Comparison of ENCODE assay signal across 8 mouse cellular contexts in the genomic region with DNA sequence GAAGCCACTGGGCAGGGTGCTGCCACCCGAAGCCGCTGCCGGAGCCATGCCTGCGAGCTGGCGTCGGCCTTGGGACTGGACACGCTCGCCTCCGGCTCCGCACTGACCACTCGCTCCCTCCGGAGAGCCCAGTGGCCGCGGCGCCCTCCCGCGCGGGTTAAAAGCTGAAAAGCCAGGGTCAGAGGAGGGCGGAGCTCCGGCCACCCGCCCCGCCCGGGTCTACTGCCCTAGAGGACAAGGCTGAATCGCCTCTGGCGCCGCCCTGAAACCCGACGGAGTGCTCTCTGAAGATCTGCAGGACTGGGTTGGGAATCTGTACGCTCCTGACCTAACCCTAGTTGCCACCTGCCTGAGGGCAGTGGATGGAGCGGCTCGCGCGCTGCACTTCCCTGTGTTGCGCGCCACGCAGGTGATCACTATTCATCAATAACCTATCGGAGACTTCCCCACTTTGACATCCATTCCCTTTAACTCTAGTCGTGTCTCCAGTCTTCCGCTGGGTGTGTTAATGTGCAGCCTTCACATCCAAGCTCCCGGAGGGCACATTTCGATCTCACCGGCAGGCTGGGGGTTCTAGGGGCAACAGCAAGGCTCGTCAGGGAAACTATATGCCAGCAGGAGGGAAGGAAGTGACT. TPM values are rescaled to one million over a fixed set of nuclear protein-coding genes. Genes with fewer than 3 reads are reported as not detected.
A peak's percentile ranks its signal among the peaks of the same experiment; 100 is the strongest.
DNase-seq lines count a peak whose midpoint lies in the region; ATAC-seq and TF ChIP-seq lines count a peak whose summit lies in the region.

Gene Mal (minus strand): TSS at position 610 of the 635 bp plus-strand sequence.

- peak within 1 kb of the TSS; percentile 59 for H3K4me2 ChIP-seq in limb, embryonic 11.5 days (ENCODE audit: low read depth, severe bottlenecking)
- peak within 1 kb of the TSS; percentile 88 for H3K4me2 ChIP-seq in midbrain, embryonic 13.5 days (replicated peaks)

- TF ChIP-seq CTCF in thymus, adult 2 months (IDR thresholded peaks at IDR 0.05; ENCODE audit: borderline replicate concordance, control insufficient read depth, extremely low read depth, insufficient read depth, low read length, poor library complexity): no peak

- no peaks in the 10 kb centered on the region for H3K9me3 ChIP-seq in limb, embryonic 11.5 days (ENCODE audit: control insufficient read depth, low read length)
- no peaks in the 10 kb centered on the region for H3K9me3 ChIP-seq in midbrain, embryonic 13.5 days

- peak; percentile 86 for DNase-seq in adrenal gland, postnatal 14 days
- peak; percentile 19 for DNase-seq in heart, adult 8-10 months (ENCODE audit: low spot score)
- peak; percentile 79 to 82 for DNase-seq in kidney, adult 8-10 months
- DNase-seq in limb, embryonic 11.5 days (ENCODE audit: low spot score): peak; percentile 50
- DNase-seq in urinary bladder, adult 18-20 months (ENCODE audit: low spot score in 2 of 2): peak; percentile 74 to 78
- no peak for DNase-seq in thymus, adult 2 months

- peaks cover 4% of the 10 kb centered on the region; the same call in 1 of the 2 replicates for H3K4me1 ChIP-seq in limb, embryonic 11.5 days (ENCODE audit: control insufficient read depth, insufficient read depth, low read length)
- H3K4me1 ChIP-seq in midbrain, embryonic 13.5 days (replicated peaks): peaks cover 12% of the 10 kb centered on the region
- no peaks in the 10 kb centered on the region for H3K4me1 ChIP-seq in thymus, adult 2 months (replicated peaks; ENCODE audit: control insufficient read depth, insufficient read depth, low read length)

- no peak for TF ChIP-seq POLR2A in thymus, adult 2 months (IDR thresholded peaks at IDR 0.05; ENCODE audit: control insufficient read depth, extremely low read depth, insufficient read depth, low read length, poor library complexity)

- WGBS in limb, embryonic 11.5 days: 1% methylated on average over 43 of the region's 43 CpGs
- WGBS in midbrain, embryonic 13.5 days: under 1% methylated on average over 43 of the region's 43 CpGs
- 4% methylated on average over 43 of the region's 43 CpGs for WGBS in thymus, adult 2 months

- peak within 1 kb of the TSS; percentile 31 for H3K4me3 ChIP-seq in limb, embryonic 11.5 days (ENCODE audit: low read depth, low read length)
- peak within 1 kb of the TSS; percentile 49 for H3K4me3 ChIP-seq in midbrain, embryonic 13.5 days (replicated peaks)
- H3K4me3 ChIP-seq in thymus, adult 2 months (ENCODE audit: control insufficient read depth, insufficient read depth, low read length): no peak within 1 kb of the TSS

- no peak within 1 kb of the TSS for H3K27ac ChIP-seq in limb, embryonic 11.5 days (replicated peaks; ENCODE audit: low read depth, low read length)
- no peak within 1 kb of the TSS for H3K27ac ChIP-seq in midbrain, embryonic 13.5 days
- no peak within 1 kb of the TSS for H3K27ac ChIP-seq in thymus, adult 2 months (ENCODE audit: control insufficient read depth, insufficient read depth, low read length)

- no peaks in the 10 kb centered on the region for H3K36me3 ChIP-seq in limb, embryonic 11.5 days (ENCODE audit: control insufficient read depth, insufficient read depth, low read length)
- H3K36me3 ChIP-seq in midbrain, embryonic 13.5 days: no peaks in the 10 kb centered on the region
- H3K36me3 ChIP-seq in thymus, adult 2 months (ENCODE audit: control insufficient read depth, insufficient read depth, low read length): no peaks in the 10 kb centered on the region

- 0 out of 2 replicates have a peak, but pooled peaks have one; percentile 18 for ATAC-seq in common myeloid progenitor, adult 5-6 weeks (replicated peaks; ENCODE audit: low read depth, poor library complexity, severe bottlenecking)
- no peak for ATAC-seq in limb, embryonic 11.5 days (ENCODE audit: insufficient number of reproducible peaks, low FRiP score, low TSS enrichment, low read depth)
- 0 out of 2 replicates have a peak, but pooled peaks have one; percentile 17 for ATAC-seq in midbrain, embryonic 13.5 days

- H3K27me3 ChIP-seq in limb, embryonic 11.5 days (ENCODE audit: control insufficient read depth, insufficient read depth, low read length): peaks cover 41% of the 10 kb centered on the region
- H3K27me3 ChIP-seq in midbrain, embryonic 13.5 days: peaks cover 59% of the 10 kb centered on the region
- peaks cover 9% of the 10 kb centered on the region for H3K27me3 ChIP-seq in thymus, adult 2 months (ENCODE audit: control insufficient read depth, insufficient read depth, low read length)

- H3K9ac ChIP-seq in limb, embryonic 11.5 days (ENCODE audit: low read length): peak within 1 kb of the TSS; percentile 30
- H3K9ac ChIP-seq in midbrain, embryonic 13.5 days (replicated peaks): peak within 1 kb of the TSS; percentile 58

RNA-seq across cellular contexts. Expression of gene Mal, which starts in this region (rescaled TPM):
- total RNA-seq in adrenal gland, postnatal 14 days (2021): 5.9 and 6.0 TPM in 2 replicates
- total RNA-seq in common myeloid progenitor, adult 5-6 weeks (2017): not detected in 2 replicates
- total RNA-seq in heart, adult 8-10 months (2022): 10 to 100 TPM; 12.9 to 25.1 (median 18.7) TPM
- polyA plus RNA-seq in limb, embryonic 11.5 days (2014; fragmentation: Nextera tagmentation; extraction: Ambion mirVana): 0.09 and 0.20 TPM in 2 replicates
- 0.89 and 1.4 TPM in 2 replicates for polyA plus RNA-seq in midbrain, embryonic 13.5 days (2015; fragmentation: Nextera tagmentation; extraction: Ambion mirVana)
- 0.37 and 1.2 TPM in 2 replicates for polyA plus RNA-seq in thymus, adult 2 months (2012; rRNA removed)

Comparison
In these comparisons a context has a peak if more than half of its experiments do, and no peak if none do; other contexts are left out.
1. Peak in ATAC-seq in common myeloid progenitor, adult 5-6 weeks; RNA of the gene not detected or under 1 TPM.
2. Peak in DNase-seq, H3K4me3 ChIP-seq, H3K9ac ChIP-seq and H3K4me2 ChIP-seq in limb, embryonic 11.5 days; RNA of the gene not detected or under 1 TPM.